Mouse (Mus musculus) erythroblast, embryonic 14.5 days (primary cell): ENCODE data around the gene Vmn1r176. TPM values are rescaled to one million over a fixed set of nuclear protein-coding genes. Genes with fewer than 3 reads are reported as not detected.
"Not testable (repeated sequence)": the region's sequence is repeated elsewhere in the genome, so short reads cannot be mapped to it uniquely, and the experiment has no call there.

ENCODE experiments used
- H3K27me3 ChIP-seq: 2 replicates; pipeline ENCODE4 v1.6.1; 2012; ENCODE audit warnings: inconsistent platforms; ENCODE audit not compliant: control insufficient read depth
- H3K36me3 ChIP-seq: 2 replicates; pipeline ENCODE4 v1.6.1; 2012; ENCODE audit warnings: mild to moderate bottlenecking, inconsistent platforms; ENCODE audit not compliant: control insufficient read depth
- H3K4me1 ChIP-seq: 2 replicates; pipeline ENCODE4 v1.6.1; 2012; ENCODE audit warnings: inconsistent platforms; ENCODE audit not compliant: control insufficient read depth
- H3K4me3 ChIP-seq: replicated peaks from 2 replicates; pipeline ENCODE3; 2012; ENCODE audit warnings: moderate library complexity, mild to moderate bottlenecking, inconsistent platforms
- H3K9me3 ChIP-seq: 2 replicates; pipeline ENCODE4 v1.6.1; 2012; ENCODE audit warnings: low read length, inconsistent platforms, mixed read lengths; ENCODE audit not compliant: control insufficient read depth
- GATA1 ChIP-seq: IDR thresholded peaks from 2 replicates; pipeline ENCODE4 v1.6.1; 2012; ENCODE audit warnings: low read length, inconsistent platforms, mixed read lengths
- TAL1 ChIP-seq: IDR thresholded peaks from 3 replicates; pipeline ENCODE4 v1.6.1; 2012; ENCODE audit warnings: low read length, inconsistent platforms, mixed read lengths
- polyA plus RNA-seq: library from polyadenylated mRNA; stranded (reverse); fragments of >175 nt; gene quantifications from 2 replicates; pipeline ENCODE4 v1.2.3, GENCODE M21; 2012

Gene Vmn1r176
- not detected in 2 replicates for polyA plus RNA-seq

GRCm38 (mm10) chr7:23837272-23837671, at the start of gene Vmn1r176:
Gene Vmn1r176 (minus strand): TSS chr7:23837372.
- not testable (repeated sequence) for H3K4me1 ChIP-seq, H3K36me3 ChIP-seq, H3K27me3 ChIP-seq, H3K4me3 ChIP-seq, H3K9me3 ChIP-seq

- H3K4me1 ChIP-seq, H3K36me3 ChIP-seq, H3K27me3 ChIP-seq, H3K9me3 ChIP-seq, H3K4me3 ChIP-seq: not testable (repeated sequence)
Observed at GRCm38 (mm10) chr7:23876918-23877317, 39.7 kb upstream of the Vmn1r176 start.

- H3K4me3 ChIP-seq, H3K4me1 ChIP-seq, H3K36me3 ChIP-seq, H3K9me3 ChIP-seq, H3K27me3 ChIP-seq: not testable (repeated sequence)
Observed at GRCm38 (mm10) chr7:23866349-23866748, 29.2 kb upstream of the Vmn1r176 start, which contains the start of gene Vmn1r177. Gene Vmn1r177 (minus strand): TSS chr7:23866449.

- H3K4me3 ChIP-seq, H3K9me3 ChIP-seq, H3K27me3 ChIP-seq, H3K36me3 ChIP-seq, H3K4me1 ChIP-seq: not testable (repeated sequence)
Observed at GRCm38 (mm10) chr7:23810543-23810942, 26.6 kb downstream of the Vmn1r176 start, which contains the start of gene Vmn1r175. Gene Vmn1r175 (minus strand): TSS chr7:23810643.

GRCm38 (mm10) chr7:23784526-23784925, 52.6 kb downstream of the Vmn1r176 start:
- Histone ChIP-seq H3K27me3 (no peaks in the 10 kb centered on the region), H3K4me3 (no peak overlapping the region), H3K9me3 (peaks cover 2% of the 10 kb centered on the region), H3K36me3 (no peaks in the 10 kb centered on the region), H3K4me1 (no peaks in the 10 kb centered on the region)
- no peak for TF ChIP-seq GATA1
- no peak for TF ChIP-seq TAL1

Other genes starting within 250 kb of the Vmn1r176 start
- not detected in 2 replicates for gene Vmn1r170, start 231.2 kb downstream of the Vmn1r176 start, polyA plus RNA-seq
- not detected in 2 replicates for gene Vmn1r171, start 206.7 kb downstream of the Vmn1r176 start, polyA plus RNA-seq
- not detected in 2 replicates for gene Vmn1r172, start 179.1 kb downstream of the Vmn1r176 start, polyA plus RNA-seq
- gene Vmn1r173, start 136.7 kb downstream of the Vmn1r176 start, polyA plus RNA-seq: under 0.01 TPM in 1 of 2 replicates, not detected in the other
- gene Vmn1r174, start 85.1 kb downstream of the Vmn1r176 start, polyA plus RNA-seq: under 0.01 TPM in 1 of 2 replicates, not detected in the other
- not detected in 2 replicates for gene Vmn1r175, start 26.7 kb downstream of the Vmn1r176 start, polyA plus RNA-seq
- not detected in 2 replicates for gene Vmn1r177, start 29.1 kb upstream of the Vmn1r176 start, polyA plus RNA-seq
- gene Vmn1r178, start 54.6 kb upstream of the Vmn1r176 start, polyA plus RNA-seq: not detected in 2 replicates
- not detected in 2 replicates for gene Vmn1r179, start 89.6 kb upstream of the Vmn1r176 start, polyA plus RNA-seq
- gene Vmn1r180, start 113.3 kb upstream of the Vmn1r176 start, polyA plus RNA-seq: not detected in 2 replicates
- gene Vmn1r181, start 137.2 kb upstream of the Vmn1r176 start, polyA plus RNA-seq: not detected in 2 replicates
- gene V1rd19, start 164.3 kb upstream of the Vmn1r176 start, polyA plus RNA-seq: 0.03 TPM in 1 of 2 replicates, not detected in the other
- gene Vmn1r183, start 215.9 kb upstream of the Vmn1r176 start, polyA plus RNA-seq: under 0.01 TPM in 2 replicates
- gene Zfp180, start 244.6 kb upstream of the Vmn1r176 start, polyA plus RNA-seq: 0.80 and 0.83 TPM in 2 replicates